Mouse (Mus musculus): Measurements from ENCODE around the gene Apoa2.

GRCm38 (mm10) chr1:171187851-171188700, 36.8 kb upstream of the Apoa2 start:
- TF ChIP-seq CTCF (IDR thresholded peaks at IDR 0.05; ENCODE audit: low read depth) (no peak), EP300 (IDR thresholded peaks at IDR 0.05; ENCODE audit: low read depth) (no peak)
